Mouse (Mus musculus) testis, adult 2 months (tissue): ENCODE measurements around the gene Mex3a. TPM values are rescaled to one million over a fixed set of nuclear protein-coding genes. Genes with fewer than 3 reads are reported as not detected.

Experiments
- H3K27ac ChIP-seq: fragments of 200-500 bp; 2 replicates; pipeline ENCODE4 v1.5.1; 2012; ENCODE audit warnings: low read depth, low read length; ENCODE audit not compliant: control insufficient read depth, insufficient read depth
- H3K27me3 ChIP-seq: fragments of 200-500 bp; 2 replicates; pipeline ENCODE4 v1.6.1; 2012; ENCODE audit warnings: mild to moderate bottlenecking, low read length, moderate library complexity; ENCODE audit not compliant: control insufficient read depth, insufficient read depth
- H3K36me3 ChIP-seq: fragments of 200-500 bp; 2 replicates; pipeline ENCODE4 v1.6.1; 2012; ENCODE audit warnings: mild to moderate bottlenecking, low read length; ENCODE audit not compliant: control insufficient read depth, insufficient read depth
- H3K4me1 ChIP-seq: fragments of 200-500 bp; 2 replicates; pipeline ENCODE4 v1.6.1; 2012; ENCODE audit warnings: low read length; ENCODE audit not compliant: control insufficient read depth, insufficient read depth
- H3K4me3 ChIP-seq: fragments of 200-500 bp; 2 replicates; pipeline ENCODE4 v1.5.1; 2012; ENCODE audit warnings: low read depth, mild to moderate bottlenecking, low read length, moderate library complexity, mixed read lengths; ENCODE audit not compliant: control insufficient read depth
- CTCF ChIP-seq: fragments of 200-500 bp; IDR thresholded peaks from 2 replicates; pipeline ENCODE4 v1.5.1; 2012; ENCODE audit warnings: low read depth, mild to moderate bottlenecking, inconsistent platforms, low read length, moderate library complexity; ENCODE audit not compliant: control insufficient read depth, insufficient read depth, insufficient replicate concordance
- POLR2A ChIP-seq: fragments of 200-500 bp; IDR thresholded peaks from 2 replicates; pipeline ENCODE4 v1.6.1; 2012; ENCODE audit warnings: low read depth, mild to moderate bottlenecking, inconsistent platforms, low read length, moderate library complexity; ENCODE audit not compliant: control insufficient read depth
- polyA plus RNA-seq: library from polyadenylated mRNA; depleted of rRNA; stranded (reverse); fragments of >200 nt; gene quantifications from 2 replicates; pipeline ENCODE4 v1.2.3, GENCODE M21; 2012

Mex3a gene
- polyA plus RNA-seq, 1 experiment = 1.4 TPM

- H3K27me3 ChIP-seq = no peaks in the 10 kb centered on the region
- no peaks in the 10 kb centered on the region for H3K36me3 ChIP-seq
- peaks cover 15% of the 10 kb centered on the region for H3K4me1 ChIP-seq
- H3K27ac ChIP-seq = peak overlapping the region; percentile 47
- H3K4me3 ChIP-seq = no peak overlapping the region
- no peak for TF ChIP-seq CTCF
- TF ChIP-seq POLR2A = no peak
These were observed 38.3 kb upstream of the Mex3a start for GRCm38 (mm10) chr3:88493706-88494582.

- TF ChIP-seq POLR2A (no peak), CTCF (no peak)
- no peak overlapping the region for H3K4me3 ChIP-seq
- H3K36me3 ChIP-seq = no peaks in the 10 kb centered on the region
- H3K27ac ChIP-seq = peak overlapping the region; percentile 28
- no peaks in the 10 kb centered on the region for H3K27me3 ChIP-seq
- peaks cover 15% of the 10 kb centered on the region for H3K4me1 ChIP-seq
These were observed 37.2 kb upstream of the Mex3a start for GRCm38 (mm10) chr3:88494836-88495628.

GRCm38 (mm10) chr3:88495741-88496415 lies 36.3 kb upstream of the Mex3a start:
- Histone ChIP-seq H3K27ac (no peak overlapping the region), H3K4me3 (no peak overlapping the region)

GRCm38 (mm10) chr3:88499580-88499979 lies 32.6 kb upstream of the Mex3a start:
- Histone ChIP-seq H3K27ac (no peak overlapping the region), H3K36me3 (no peaks in the 10 kb centered on the region), H3K4me1 (peaks cover 18% of the 10 kb centered on the region), H3K27me3 (no peaks in the 10 kb centered on the region), H3K4me3 (no peak overlapping the region)
- no peak for TF ChIP-seq CTCF
- no peak for TF ChIP-seq POLR2A

More at GRCm38 (mm10) chr3:88495741-88496415, 36.3 kb upstream of the Mex3a start:
- no peaks in the 10 kb centered on the region for H3K36me3 ChIP-seq
- TF ChIP-seq POLR2A (no peak), CTCF (no peak)
- H3K4me1 ChIP-seq = peaks cover 15% of the 10 kb centered on the region
- no peaks in the 10 kb centered on the region for H3K27me3 ChIP-seq

- peaks cover 15% of the 10 kb centered on the region for H3K4me1 ChIP-seq
- no peaks in the 10 kb centered on the region for H3K27me3 ChIP-seq
- TF ChIP-seq POLR2A = no peak
- no peak for TF ChIP-seq CTCF
- H3K27ac ChIP-seq = no peak overlapping the region
- H3K4me3 ChIP-seq = no peak overlapping the region
- H3K36me3 ChIP-seq = no peaks in the 10 kb centered on the region
These were observed 32.1 kb upstream of the Mex3a start for GRCm38 (mm10) chr3:88500087-88500486.

- TF ChIP-seq CTCF (no peak), POLR2A (no peak)
- H3K36me3 ChIP-seq = no peaks in the 10 kb centered on the region
- H3K4me3 ChIP-seq = no peak overlapping the region
- no peak overlapping the region for H3K27ac ChIP-seq
- H3K4me1 ChIP-seq = peaks cover 18% of the 10 kb centered on the region
- no peaks in the 10 kb centered on the region for H3K27me3 ChIP-seq
These were observed 31.4 kb upstream of the Mex3a start for GRCm38 (mm10) chr3:88500655-88501365.
